Mouse (Mus musculus) CD8-positive naive resting alpha-beta T cell, adult 2 months (primary cell): ENCODE results near the gene Dsn1.
A peak's percentile ranks its signal among the peaks of the same experiment; 100 is the strongest.

ENCODE experiments used
- DNase-seq, 2 experiments: peaks; one replicate each; pipeline ENCODE4 v3.0.0; 2022; ENCODE audit warnings: low read depth in 2 of 2, low spot score in 2 of 2

The Dsn1 gene

GRCm38 (mm10) chr2:156973316-156974100 is 33.4 kb downstream of the Dsn1 start:
- DNase-seq, result no peak

DNA sequence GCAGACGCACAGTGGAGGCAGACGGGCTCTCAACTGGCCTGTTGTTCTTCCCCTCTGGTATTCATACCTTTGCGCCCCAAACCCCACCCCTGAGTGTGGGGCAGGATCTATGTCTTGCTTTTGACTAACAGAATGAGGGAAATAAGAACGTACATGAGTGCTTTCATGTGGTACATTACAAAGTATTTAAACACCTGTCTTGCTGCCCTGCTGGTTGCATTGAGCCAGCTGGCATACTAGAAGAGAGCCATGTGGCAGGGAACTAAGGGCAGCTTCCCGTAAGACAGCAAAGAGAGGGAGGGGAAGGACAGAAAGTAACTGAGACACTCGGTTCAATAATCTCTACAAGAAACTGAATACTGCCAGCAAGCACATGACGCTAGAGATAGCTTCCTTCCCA is 36.7 kb downstream of the Dsn1 start:
- peak; percentile 8 to 12 for DNase-seq

GRCm38 (mm10) chr2:156968501-156968900 is 38.5 kb downstream of the Dsn1 start:
- DNase-seq, result no peak

DNA sequence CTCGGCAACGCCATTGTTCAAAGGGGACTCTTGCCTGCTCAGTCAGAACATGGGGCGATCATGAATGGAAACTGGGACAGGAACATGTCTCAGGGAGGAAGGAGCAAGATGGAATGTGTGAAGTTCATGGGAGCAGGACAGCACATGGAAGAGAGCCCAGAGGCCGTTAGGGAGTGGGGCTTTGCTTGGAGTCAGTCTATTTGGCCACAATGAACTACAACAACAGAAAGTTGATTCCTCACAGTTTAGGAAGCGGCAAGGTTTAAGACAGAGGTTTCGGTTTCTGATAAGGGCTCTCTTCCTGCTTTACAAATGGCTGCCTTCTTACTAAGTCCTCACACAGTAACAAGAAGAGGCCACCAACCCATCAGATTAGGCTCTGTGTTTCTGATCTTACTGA is 39.6 kb downstream of the Dsn1 start:
- DNase-seq, result no peak

- DNase-seq, result no peak
Measured at GRCm38 (mm10) chr2:156963891-156964290, 43.1 kb downstream of the Dsn1 start.

GRCm38 (mm10) chr2:156958496-156959252 is 48.3 kb downstream of the Dsn1 start:
- no peak for DNase-seq

GRCm38 (mm10) chr2:156957035-156957434 is 49.9 kb downstream of the Dsn1 start:
- no peak for DNase-seq

DNA sequence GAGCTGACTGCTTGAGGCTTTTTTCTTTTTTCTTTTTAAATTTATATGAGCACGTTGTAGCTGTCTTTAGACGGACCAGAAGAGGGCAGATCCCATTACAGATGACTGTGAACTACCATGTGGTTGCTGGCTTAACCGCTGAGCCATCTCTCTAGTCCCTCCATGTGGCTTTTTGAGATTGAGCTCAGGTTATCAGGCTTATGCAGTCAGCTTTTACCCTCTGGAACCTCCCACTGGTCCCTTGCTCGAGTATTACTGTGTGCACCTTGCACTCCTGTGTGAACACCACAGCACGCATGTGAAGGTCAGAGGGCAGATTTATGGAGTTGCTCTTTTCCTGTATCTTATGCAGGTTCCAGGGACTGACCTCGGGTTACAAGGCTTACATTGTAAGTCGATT is 50.6 kb downstream of the Dsn1 start:
- DNase-seq, result no peak

DNA sequence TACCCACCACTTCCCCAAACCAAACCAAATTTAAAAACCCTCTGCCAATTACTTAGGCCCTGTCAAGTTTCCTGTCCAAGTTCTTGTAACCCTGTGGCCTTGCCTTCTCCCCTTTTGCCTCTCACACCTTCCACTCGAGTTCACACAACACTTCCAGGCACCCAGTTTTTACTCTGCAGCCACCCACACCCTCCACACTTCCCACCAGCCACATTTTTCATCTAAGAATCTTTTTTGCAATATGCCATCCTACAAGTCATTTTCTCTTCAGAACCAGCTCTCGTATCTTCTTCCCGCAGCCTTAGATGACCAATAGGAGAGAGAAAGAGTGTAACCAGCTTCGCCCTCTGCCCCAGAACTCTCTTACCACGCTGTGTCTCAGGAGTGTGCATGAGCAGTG is 52.5 kb downstream of the Dsn1 start:
- DNase-seq, result no peak

DNA sequence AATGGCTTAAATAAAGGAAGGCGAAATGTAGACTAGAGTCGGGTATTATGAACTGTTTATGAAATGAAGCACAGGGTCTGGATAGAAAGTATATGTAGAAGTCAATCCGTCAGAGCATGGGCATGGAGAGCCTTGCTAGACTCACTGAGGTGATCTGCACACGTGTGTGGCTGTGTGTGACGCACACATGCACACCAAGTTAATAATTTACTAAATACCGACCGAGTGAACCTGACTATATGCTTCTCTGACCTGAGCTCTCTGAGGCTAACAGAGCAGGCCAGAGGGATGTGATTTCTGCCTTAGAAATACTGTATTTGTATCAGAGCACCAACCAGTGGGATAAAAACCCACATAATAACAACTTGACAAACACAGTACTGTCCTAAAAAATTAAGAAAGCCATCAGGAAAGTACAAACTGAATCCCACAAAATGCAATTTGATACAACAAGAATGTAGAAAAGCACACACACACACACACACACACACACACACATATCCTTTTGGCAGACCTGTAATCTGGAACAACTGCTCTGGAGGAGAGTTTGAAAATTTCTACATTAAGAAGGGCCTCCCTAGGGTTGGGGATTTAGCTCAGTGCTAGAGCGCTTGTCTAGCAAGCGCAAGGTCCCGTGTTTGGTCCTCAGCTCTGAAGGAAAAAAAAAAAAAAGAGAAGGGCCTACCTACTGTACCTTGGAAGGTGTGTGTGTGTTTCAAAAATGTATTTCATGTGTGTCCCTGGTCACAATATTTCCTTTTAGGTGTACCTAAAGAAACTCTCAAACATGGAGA is 55.5 kb downstream of the Dsn1 start:
- no peak for DNase-seq

- no peak for DNase-seq
Measured at GRCm38 (mm10) chr2:156950816-156951215, 56.1 kb downstream of the Dsn1 start.
